Mouse (Mus musculus) heart, adult 2 months (tissue): Measurements from ENCODE around the gene Tbl3. TPM values are rescaled to one million over a fixed set of nuclear protein-coding genes. Genes with fewer than 3 reads are reported as not detected.

ENCODE experiments used
- DNase-seq, 2 experiments: peaks; one replicate each; pipeline ENCODE4 v3.0.0; 2021
- H3K27ac ChIP-seq: fragments of 200-600 bp; 2 replicates; pipeline ENCODE4 v1.8.1; 2022
- H3K27me3 ChIP-seq: fragments of 200-500 bp; 2 replicates; pipeline ENCODE4 v1.6.1; 2012; ENCODE audit warnings: mild to moderate bottlenecking, low read length, inconsistent platforms, mixed read lengths; ENCODE audit not compliant: control insufficient read depth, insufficient read depth
- H3K36me3 ChIP-seq: fragments of 200-500 bp; 2 replicates; pipeline ENCODE4 v1.6.1; 2012; ENCODE audit warnings: low read length, inconsistent platforms; ENCODE audit not compliant: control insufficient read depth, insufficient read depth
- H3K4me1 ChIP-seq: fragments of 200-500 bp; 2 replicates; pipeline ENCODE4 v1.6.1; 2011; ENCODE audit warnings: low read length; ENCODE audit not compliant: control insufficient read depth, insufficient read depth
- H3K4me3 ChIP-seq: fragments of 200-600 bp; 2 replicates; pipeline ENCODE4 v1.8.1; 2022
- H3K79me2 ChIP-seq: fragments of 200-500 bp; replicated peaks from 2 replicates; pipeline ENCODE4 v1.6.1; 2012; ENCODE audit warnings: mild to moderate bottlenecking, inconsistent platforms, low read length, moderate library complexity, mixed read lengths; ENCODE audit not compliant: control insufficient read depth, insufficient read depth
- H3K9ac ChIP-seq: fragments of 200-500 bp; 2 replicates; pipeline ENCODE4 v1.6.1; 2012; ENCODE audit warnings: low read depth, mild to moderate bottlenecking, control low read depth, inconsistent platforms, low read length, mixed read lengths
- CTCF ChIP-seq: fragments of 200-600 bp; IDR thresholded peaks from 2 replicates; pipeline ENCODE4 v1.8.1; 2022; ENCODE audit warnings: antibody characterized with exemption, mild to moderate bottlenecking, moderate library complexity
- EP300 ChIP-seq: fragments of 200-500 bp; IDR thresholded peaks from 2 replicates; pipeline ENCODE4 v1.6.1; 2011; ENCODE audit warnings: low read depth, low read length, control low read depth; ENCODE audit not compliant: insufficient read depth
- POLR2A ChIP-seq: fragments of 200-500 bp; IDR thresholded peaks from 2 replicates; pipeline ENCODE4 v1.6.1; 2011; ENCODE audit warnings: mild to moderate bottlenecking, low read depth, low read length, control low read depth; ENCODE audit not compliant: insufficient read depth
- WGBS: fragments of 180-500 bp; shearing (Covaris S2); methylation state at CpG from one replicate; pipeline ENCODE4 v1.1.7; 2018; 5-methylcytosine and 5-hydroxymethylcytosine counted together
- intact Hi-C: fragments of 180-260 bp; cut with DNase I; formaldehyde crosslinking; loops from one replicate; pipeline ENCODE4 v1.15.1; 2025
- polyA plus RNA-seq: library from polyadenylated mRNA; depleted of rRNA; stranded (reverse); fragments of >200 nt; gene quantifications from 2 replicates; pipeline ENCODE4 v1.2.3, GENCODE M21; 2012
- total RNA-seq, 2 experiments: library from RNA; stranded (reverse); gene quantifications; 2 replicates each; pipeline ENCODE4 v1.2.3; 2021

Gene Tbl3
- total and polyA plus RNA-seq, 3 experiments = 17.4 to 34.2 (median 19.4) TPM

DNA sequence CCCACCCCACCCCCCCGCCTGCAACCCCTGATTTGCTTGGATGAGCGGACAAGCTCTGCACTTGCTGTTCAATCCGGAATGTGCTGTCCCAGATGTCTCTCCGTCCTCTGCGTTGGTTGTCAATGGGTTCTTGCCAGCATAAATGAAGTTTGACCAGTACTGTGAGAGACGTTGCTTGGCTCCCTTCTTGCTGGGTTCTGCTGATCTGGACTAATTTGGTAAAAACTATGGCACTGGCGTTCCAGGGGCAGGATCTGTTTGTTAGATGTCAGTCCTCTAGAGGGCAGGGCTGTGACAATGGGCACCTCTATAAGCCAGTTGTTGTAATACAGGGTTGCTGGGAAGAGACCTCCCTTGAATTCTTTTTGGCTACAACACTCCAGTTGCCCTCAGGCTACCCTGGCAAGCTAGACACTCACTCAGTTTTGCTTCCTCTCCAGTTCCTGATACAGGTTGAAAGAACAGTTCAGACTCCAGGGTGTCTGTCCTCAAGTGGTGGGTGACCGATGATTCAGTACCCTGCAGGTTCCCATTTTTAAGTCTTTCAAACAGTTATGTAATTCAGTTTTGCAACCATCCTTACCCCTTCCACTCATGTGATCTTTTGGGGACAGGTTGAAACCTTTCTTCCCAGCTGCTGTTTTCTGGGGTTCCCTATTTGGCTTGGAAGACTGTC lies 29.8 kb upstream of the Tbl3 start:
- no peaks in the 10 kb centered on the region for H3K79me2 ChIP-seq
- peak overlapping the region; percentile 71 for H3K4me3 ChIP-seq
- H3K36me3 ChIP-seq = peaks cover 2% of the 10 kb centered on the region; the same call in 1 of the 2 replicates
- peak overlapping the region; percentile 77 for H3K9ac ChIP-seq
- intact Hi-C loops = no loop called here
- TF ChIP-seq EP300 (no peak), CTCF (peak; percentile 36)
- H3K27ac ChIP-seq = peak overlapping the region; percentile 86; the same call in 1 of the 2 replicates
- no peaks in the 10 kb centered on the region for H3K27me3 ChIP-seq
- no peak for DNase-seq
- WGBS = 12% methylated on average over 8 of the region's 8 CpGs
- H3K4me1 ChIP-seq = peaks cover 5% of the 10 kb centered on the region

DNA sequence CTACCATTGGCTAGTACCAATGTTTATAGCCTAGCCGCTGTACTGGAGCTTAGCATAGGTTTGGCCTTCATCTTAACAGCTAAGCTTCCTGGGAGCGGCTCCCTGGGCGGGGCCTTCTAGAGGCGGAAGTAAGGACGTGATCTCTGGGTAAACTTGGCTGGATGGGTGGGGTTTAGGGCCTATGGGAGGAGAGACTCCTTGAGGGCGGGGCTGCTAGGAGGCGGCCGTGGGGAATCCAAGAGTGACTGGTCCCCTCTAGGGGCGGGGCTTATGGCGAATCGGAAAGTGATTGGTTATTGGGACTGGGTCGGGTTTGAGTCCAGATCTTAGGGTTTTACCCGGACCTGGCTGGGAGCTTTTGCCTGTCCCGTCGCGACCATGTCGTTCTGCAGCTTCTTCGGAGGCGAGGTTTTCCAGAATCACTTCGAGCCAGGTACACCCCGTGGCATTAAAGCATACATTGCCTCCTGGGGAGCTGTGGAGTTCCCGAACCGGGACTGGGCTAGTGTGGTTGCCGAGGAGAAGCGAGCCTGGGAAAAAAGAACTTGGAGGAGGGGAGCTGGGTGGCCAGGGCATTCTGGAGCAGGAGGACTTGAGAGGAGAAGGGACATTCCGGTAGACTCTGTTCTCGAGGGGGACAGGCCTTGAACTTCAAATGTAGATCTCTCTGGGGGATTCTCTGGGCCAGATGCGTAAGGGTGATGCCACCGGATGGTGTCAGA lies 29.0 kb upstream of the Tbl3 start, which contains the start of gene Msrb1:
Gene Msrb1 (plus strand): TSS at position 313 of the 722 bp plus-strand sequence.
- peak; percentile 94 to 98 for DNase-seq
- Histone ChIP-seq H3K9ac (peak within 1 kb of the TSS; percentile 77), H3K4me3 (peak within 1 kb of the TSS; percentile 71), H3K27me3 (no peaks in the 10 kb centered on the region), H3K4me1 (peaks cover 5% of the 10 kb centered on the region), H3K79me2 (no peaks in the 10 kb centered on the region), H3K27ac (peak within 1 kb of the TSS; percentile 86), H3K36me3 (peaks cover 2% of the 10 kb centered on the region; the same call in 1 of the 2 replicates)
- TF ChIP-seq EP300 (0 out of 2 replicates have a peak, but pooled peaks have one; percentile 15), CTCF (no peak), POLR2A (peak; percentile 97)
- WGBS = under 1% methylated on average over 29 of the region's 29 CpGs
- intact Hi-C loops = no loop called here

GRCm38 (mm10) chr17:24735446-24735845 lies 28.0 kb upstream of the Tbl3 start:
- Histone ChIP-seq H3K27ac (peak overlapping the region; percentile 86), H3K9ac (no peak overlapping the region), H3K36me3 (peaks cover 2% of the 10 kb centered on the region; the same call in 1 of the 2 replicates), H3K79me2 (no peaks in the 10 kb centered on the region), H3K4me1 (peaks cover 5% of the 10 kb centered on the region), H3K27me3 (no peaks in the 10 kb centered on the region), H3K4me3 (no peak overlapping the region)
- WGBS = 90% methylated on average over 7 of the region's 7 CpGs
- TF ChIP-seq CTCF (no peak), EP300 (no peak), POLR2A (no peak)
- DNase-seq = no peak
- intact Hi-C loops = no loop called here

- Histone ChIP-seq H3K9ac (no peak overlapping the region), H3K27ac (no peak overlapping the region), H3K4me1 (peaks cover 5% of the 10 kb centered on the region), H3K36me3 (peaks cover 2% of the 10 kb centered on the region; the same call in 1 of the 2 replicates), H3K27me3 (no peaks in the 10 kb centered on the region), H3K4me3 (no peak overlapping the region), H3K79me2 (no peaks in the 10 kb centered on the region)
- WGBS = 89% methylated on average over 1 of the region's 1 CpGs
- no peak for DNase-seq
- intact Hi-C loops = no loop called here
- TF ChIP-seq CTCF (peak; percentile 38), POLR2A (no peak)
Observed at GRCm38 (mm10) chr17:24734513-24734912, 27.1 kb upstream of the Tbl3 start.

DNA sequence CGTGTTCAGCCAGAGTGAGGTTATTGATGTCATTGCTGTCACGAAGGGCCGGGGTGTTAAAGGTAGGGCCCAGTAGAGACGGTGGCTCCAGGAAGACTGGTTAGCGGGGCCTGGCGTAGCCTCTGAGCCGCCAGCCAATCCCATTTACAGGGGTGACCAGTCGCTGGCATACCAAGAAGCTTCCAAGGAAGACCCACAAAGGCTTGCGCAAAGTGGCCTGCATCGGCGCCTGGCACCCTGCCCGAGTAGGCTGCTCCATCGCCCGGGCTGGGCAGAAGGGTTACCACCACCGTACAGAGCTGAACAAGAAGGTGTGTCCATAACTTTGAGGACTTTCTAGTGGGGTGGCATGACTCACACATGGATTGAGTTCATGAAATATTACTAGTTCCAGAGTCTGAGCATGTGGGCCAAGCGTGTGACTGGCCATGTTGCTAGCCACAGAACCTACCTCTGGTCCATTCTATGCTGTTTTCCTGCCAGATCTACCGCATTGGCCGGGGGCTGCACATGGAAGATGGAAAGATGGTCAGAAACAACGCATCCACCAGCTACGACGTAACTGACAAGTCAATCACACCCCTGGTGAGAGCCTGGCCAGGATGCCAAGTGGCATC lies 26.1 kb upstream of the Tbl3 start:
- Histone ChIP-seq H3K79me2 (no peaks in the 10 kb centered on the region), H3K9ac (no peak overlapping the region), H3K4me3 (no peak overlapping the region), H3K27ac (peak overlapping the region; percentile 89), H3K4me1 (peaks cover 5% of the 10 kb centered on the region), H3K36me3 (peaks cover 2% of the 10 kb centered on the region; the same call in 1 of the 2 replicates), H3K27me3 (no peaks in the 10 kb centered on the region)
- 90% methylated on average over 21 of the region's 21 CpGs for WGBS
- intact Hi-C loops = no loop called here
- TF ChIP-seq CTCF = no peak
- TF ChIP-seq POLR2A = no peak
- TF ChIP-seq EP300 = no peak
- DNase-seq = no peak
